Mouse (Mus musculus): Measurements from ENCODE around the gene Sash1. TPM values are rescaled to one million over a fixed set of nuclear protein-coding genes. Genes with fewer than 3 reads are reported as not detected.

The Sash1 gene
- polyA plus RNA-seq, 1 experiment from 2014 or later: 5.7 TPM

- Histone ChIP-seq H3K9ac (no peak overlapping the region), H3K4me2 (replicated peaks) (no peak overlapping the region), H3K9me3 (replicated peaks) (no peaks in the 10 kb centered on the region), H3K4me3 (replicated peaks) (no peak overlapping the region), H3K27me3 (no peaks in the 10 kb centered on the region), H3K27ac (replicated peaks) (no peak overlapping the region), H3K4me1 (peaks cover 19% of the 10 kb centered on the region), H3K36me3 (no peaks in the 10 kb centered on the region)
- 85% methylated on average over 13 of the region's 13 CpGs for WGBS
- no peak for ATAC-seq (ENCODE audit: insufficient number of reproducible peaks, low FRiP score, low TSS enrichment, low read depth)
These were observed 7.5 kb downstream of the Sash1 start for GRCm38 (mm10) chr10:8878381-8878780.

DNA sequence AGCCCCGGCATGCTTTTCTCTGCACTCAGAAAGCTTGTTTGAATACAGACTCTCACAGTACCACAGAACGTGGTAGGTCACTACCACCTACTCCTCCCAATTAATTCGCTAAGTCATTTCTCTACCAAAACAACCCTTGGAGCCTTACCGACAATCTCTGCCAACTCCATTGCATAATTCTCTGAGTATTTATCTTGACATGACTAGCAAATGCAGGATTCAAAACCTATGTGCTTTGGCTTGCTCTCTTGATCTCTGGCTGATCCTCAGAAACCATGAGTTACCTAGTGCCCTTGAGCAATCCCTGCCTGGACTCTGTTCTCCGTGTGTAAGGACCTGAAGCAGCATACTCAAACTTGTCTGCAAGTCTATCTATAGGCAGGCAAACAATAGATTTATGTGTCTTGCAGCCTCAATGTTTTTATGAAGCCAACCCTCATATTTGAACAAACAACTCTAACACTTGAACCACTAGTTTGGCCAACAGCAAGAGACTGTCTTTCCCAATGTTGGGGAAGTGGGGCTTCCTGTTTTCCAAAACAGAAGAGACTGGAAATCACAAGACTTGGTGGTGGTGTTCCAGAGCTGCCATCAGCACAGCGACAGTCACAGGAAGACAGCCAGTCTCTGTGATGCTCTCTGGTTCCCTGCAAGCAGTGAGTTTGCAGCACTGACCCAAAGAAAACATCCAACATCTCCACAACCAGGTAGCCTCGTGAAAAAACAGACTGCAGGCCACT lies 12.1 kb downstream of the Sash1 start:
- Histone ChIP-seq H3K4me2 (replicated peaks) (no peak overlapping the region), H3K36me3 (no peaks in the 10 kb centered on the region), H3K27me3 (no peaks in the 10 kb centered on the region), H3K9me3 (replicated peaks) (no peaks in the 10 kb centered on the region), H3K9ac (no peak overlapping the region), H3K27ac (replicated peaks) (0 out of 2 replicates have a peak overlapping the region, but pooled peaks have one; percentile 11), H3K4me3 (replicated peaks) (no peak overlapping the region), H3K4me1 (peaks cover 7% of the 10 kb centered on the region; the same call in 1 of the 2 replicates)
- 60% methylated on average over 7 of the region's 7 CpGs for WGBS
- ATAC-seq (ENCODE audit: insufficient number of reproducible peaks, low FRiP score, low TSS enrichment, low read depth): no peak

GRCm38 (mm10) chr10:8872788-8873187 lies 13.1 kb downstream of the Sash1 start:
- no peak for ATAC-seq (ENCODE audit: insufficient number of reproducible peaks, low FRiP score, low TSS enrichment, low read depth)
- WGBS: 86% methylated on average over 3 of the region's 3 CpGs
- Histone ChIP-seq H3K4me3 (replicated peaks) (no peak overlapping the region), H3K9ac (no peak overlapping the region), H3K4me2 (replicated peaks) (no peak overlapping the region), H3K27ac (replicated peaks) (no peak overlapping the region), H3K36me3 (no peaks in the 10 kb centered on the region), H3K4me1 (peaks cover 7% of the 10 kb centered on the region; the same call in 1 of the 2 replicates), H3K27me3 (no peaks in the 10 kb centered on the region), H3K9me3 (replicated peaks) (no peaks in the 10 kb centered on the region)

DNA sequence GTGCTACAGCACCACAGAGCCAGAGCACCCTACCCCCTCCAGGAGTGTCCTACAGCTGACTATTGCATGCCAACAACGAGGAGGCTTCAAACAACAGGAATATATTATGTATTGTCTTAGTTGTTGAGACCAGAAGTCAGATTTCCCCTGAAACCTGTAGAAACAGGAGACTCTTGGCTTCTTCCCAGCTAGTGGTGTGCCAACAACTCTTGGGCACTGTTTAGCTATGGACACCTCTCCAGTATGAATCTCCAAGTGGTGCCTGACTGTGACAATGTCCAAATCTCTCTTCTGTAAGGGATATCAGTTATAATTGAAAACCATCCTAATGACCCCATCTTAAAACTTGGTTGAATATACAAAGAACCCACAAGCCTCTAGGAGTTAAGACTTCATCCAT lies 13.9 kb downstream of the Sash1 start:
- no peaks in the 10 kb centered on the region for H3K27me3 ChIP-seq
- no peaks in the 10 kb centered on the region for H3K9me3 ChIP-seq (replicated peaks)
- no peak overlapping the region for H3K9ac ChIP-seq
- H3K4me3 ChIP-seq (replicated peaks): no peak overlapping the region
- H3K4me1 ChIP-seq: peaks cover 7% of the 10 kb centered on the region; the same call in 1 of the 2 replicates
- no peak overlapping the region for H3K4me2 ChIP-seq (replicated peaks)
- H3K27ac ChIP-seq (replicated peaks): no peak overlapping the region
- WGBS: 45% methylated on average over 1 of the region's 1 CpGs
- no peak for ATAC-seq (ENCODE audit: insufficient number of reproducible peaks, low FRiP score, low TSS enrichment, low read depth)
- H3K36me3 ChIP-seq: no peaks in the 10 kb centered on the region

DNA sequence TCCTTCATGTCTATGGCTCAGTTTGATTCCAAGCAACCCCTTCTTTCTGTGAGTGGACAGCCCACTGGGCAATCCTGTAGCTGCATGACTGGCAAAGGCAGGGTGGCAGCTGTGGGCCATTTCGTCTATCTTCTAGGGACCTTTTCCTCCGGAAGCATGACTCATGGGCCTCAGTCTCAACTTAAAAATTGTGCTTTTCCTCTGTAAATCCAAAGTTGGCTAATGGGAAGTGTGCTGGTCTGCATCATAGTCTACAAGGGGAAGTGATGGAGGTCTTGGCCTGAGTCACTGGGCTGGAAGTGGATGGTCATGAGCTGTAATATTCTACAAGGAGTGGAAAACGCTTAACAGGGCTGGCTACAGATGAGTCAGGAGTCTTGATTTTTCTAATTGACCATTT lies 15.5 kb downstream of the Sash1 start:
- Histone ChIP-seq H3K9me3 (replicated peaks) (no peaks in the 10 kb centered on the region), H3K27ac (replicated peaks) (no peak overlapping the region), H3K4me3 (replicated peaks) (no peak overlapping the region), H3K4me2 (replicated peaks) (no peak overlapping the region), H3K27me3 (no peaks in the 10 kb centered on the region), H3K9ac (no peak overlapping the region), H3K4me1 (peaks cover 7% of the 10 kb centered on the region; the same call in 1 of the 2 replicates), H3K36me3 (no peaks in the 10 kb centered on the region)
- ATAC-seq (ENCODE audit: insufficient number of reproducible peaks, low FRiP score, low TSS enrichment, low read depth): no peak
- 85% methylated on average over 3 of the region's 3 CpGs for WGBS

DNA sequence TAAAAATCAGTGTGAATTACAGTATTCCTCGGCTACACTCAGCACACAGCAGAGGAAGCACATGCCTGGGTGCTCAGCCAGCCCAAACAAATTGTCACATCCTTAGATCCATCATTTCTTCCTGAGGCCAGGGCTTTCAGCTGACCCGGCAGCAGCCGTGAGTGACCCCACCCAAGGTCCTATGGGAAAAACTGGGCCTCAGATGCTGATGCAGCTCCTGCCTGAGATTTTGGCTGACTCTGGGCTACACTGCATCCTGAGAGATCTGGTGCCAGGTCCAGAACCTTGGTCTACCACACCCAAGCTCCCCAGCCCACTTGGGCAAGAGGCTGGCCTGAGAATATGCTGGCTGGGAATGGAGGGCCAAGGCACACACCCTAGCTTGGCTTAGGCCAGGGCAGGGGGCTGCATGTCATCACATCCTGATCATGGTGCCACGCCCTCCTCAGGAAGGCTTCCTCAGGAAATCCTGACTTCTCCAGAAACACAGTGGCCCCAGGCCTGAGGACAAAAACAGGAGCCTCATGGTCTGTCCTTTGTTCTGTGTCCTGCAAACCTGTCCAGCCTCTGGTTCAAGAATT lies 19.7 kb downstream of the Sash1 start:
- Histone ChIP-seq H3K9ac (no peak overlapping the region), H3K27ac (replicated peaks) (no peak overlapping the region), H3K4me2 (replicated peaks) (no peak overlapping the region), H3K4me3 (replicated peaks) (no peak overlapping the region), H3K4me1 (peaks cover 3% of the 10 kb centered on the region), H3K9me3 (replicated peaks) (no peaks in the 10 kb centered on the region), H3K36me3 (no peaks in the 10 kb centered on the region), H3K27me3 (no peaks in the 10 kb centered on the region)
- WGBS: 67% methylated on average over 4 of the region's 4 CpGs
- peak; percentile 48; the same call in 1 of the 2 replicates for ATAC-seq (ENCODE audit: insufficient number of reproducible peaks, low FRiP score, low TSS enrichment, low read depth)

DNA sequence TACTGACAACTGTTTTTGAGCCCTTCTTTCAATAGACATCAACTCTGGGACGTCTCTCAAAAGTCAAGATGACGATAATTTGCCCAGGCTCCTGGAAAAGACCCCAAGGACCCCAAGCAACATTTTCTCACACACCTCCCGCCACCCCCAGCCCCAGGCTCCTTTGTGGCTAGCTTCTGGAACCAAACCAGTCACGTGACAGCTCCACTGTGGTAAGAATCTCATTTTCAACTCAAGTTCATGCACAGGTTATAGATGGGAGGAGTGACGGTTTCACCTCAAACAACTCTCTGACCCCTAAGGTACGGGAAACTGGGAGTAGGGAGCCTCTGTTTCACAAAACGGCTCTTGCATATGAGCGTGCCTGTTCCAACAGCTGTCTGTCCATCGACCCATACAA lies 25.2 kb downstream of the Sash1 start:
- Histone ChIP-seq H3K4me3 (replicated peaks) (no peak overlapping the region), H3K9ac (no peak overlapping the region), H3K4me1 (peaks cover 12% of the 10 kb centered on the region), H3K9me3 (replicated peaks) (no peaks in the 10 kb centered on the region), H3K4me2 (replicated peaks) (no peak overlapping the region), H3K36me3 (no peaks in the 10 kb centered on the region), H3K27me3 (no peaks in the 10 kb centered on the region), H3K27ac (replicated peaks) (peak overlapping the region; percentile 8; the same call in 1 of the 2 replicates)
- no peak; the same call in 1 of the 2 replicates for ATAC-seq (ENCODE audit: insufficient number of reproducible peaks, low FRiP score, low TSS enrichment, low read depth)
- WGBS: 42% methylated on average over 9 of the region's 9 CpGs

GRCm38 (mm10) chr10:8858718-8859117 lies 27.2 kb downstream of the Sash1 start:
- no peak overlapping the region for H3K9ac ChIP-seq
- H3K36me3 ChIP-seq: no peaks in the 10 kb centered on the region
- H3K4me1 ChIP-seq: peaks cover 12% of the 10 kb centered on the region
- no peaks in the 10 kb centered on the region for H3K9me3 ChIP-seq (replicated peaks)
- no peak overlapping the region for H3K4me3 ChIP-seq (replicated peaks)
- H3K27me3 ChIP-seq: no peaks in the 10 kb centered on the region
- H3K4me2 ChIP-seq (replicated peaks): no peak overlapping the region
- ATAC-seq (ENCODE audit: insufficient number of reproducible peaks, low FRiP score, low TSS enrichment, low read depth): no peak
- 90% methylated on average over 7 of the region's 7 CpGs for WGBS
- no peak overlapping the region for H3K27ac ChIP-seq (replicated peaks)

GRCm38 (mm10) chr10:8856942-8857341 lies 28.9 kb downstream of the Sash1 start:
- H3K9ac ChIP-seq: no peak overlapping the region
- H3K4me3 ChIP-seq (replicated peaks): no peak overlapping the region
- H3K36me3 ChIP-seq: no peaks in the 10 kb centered on the region
- no peak for ATAC-seq (ENCODE audit: insufficient number of reproducible peaks, low FRiP score, low TSS enrichment, low read depth)
- no peak overlapping the region for H3K4me2 ChIP-seq (replicated peaks)
- H3K27me3 ChIP-seq: no peaks in the 10 kb centered on the region
- H3K27ac ChIP-seq (replicated peaks): no peak overlapping the region
- 76% methylated on average over 2 of the region's 2 CpGs for WGBS
- no peaks in the 10 kb centered on the region for H3K9me3 ChIP-seq (replicated peaks)
- peaks cover 16% of the 10 kb centered on the region for H3K4me1 ChIP-seq

DNA sequence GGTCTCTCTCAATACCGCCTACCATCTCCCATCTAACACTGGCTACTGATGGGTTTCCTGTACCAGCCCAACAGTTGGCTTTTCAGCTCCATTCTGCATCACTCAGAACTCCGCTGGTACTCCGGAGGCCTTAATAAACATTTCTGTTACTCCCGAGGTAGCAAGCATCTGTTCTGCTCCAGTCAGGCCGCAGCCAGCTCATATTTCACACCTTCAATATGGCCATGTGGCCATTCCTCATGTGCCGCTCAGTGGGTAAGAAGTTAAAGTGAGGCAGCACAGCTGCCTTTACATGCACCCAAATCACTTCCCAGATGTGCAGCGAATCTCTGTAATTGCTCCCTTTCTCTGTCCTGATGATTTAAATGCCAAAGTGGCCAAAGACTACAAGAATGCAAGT lies 32.5 kb downstream of the Sash1 start:
- 45% methylated on average over 7 of the region's 7 CpGs for WGBS

GRCm38 (mm10) chr10:8851625-8852024 lies 34.2 kb downstream of the Sash1 start:
- Histone ChIP-seq H3K9ac (no peak overlapping the region), H3K27me3 (no peaks in the 10 kb centered on the region), H3K4me1 (peaks cover 4% of the 10 kb centered on the region; the same call in 1 of the 2 replicates), H3K9me3 (replicated peaks) (no peaks in the 10 kb centered on the region), H3K27ac (replicated peaks) (no peak overlapping the region), H3K36me3 (peaks cover 5% of the 10 kb centered on the region; the same call in 1 of the 2 replicates), H3K4me2 (replicated peaks) (no peak overlapping the region), H3K4me3 (replicated peaks) (no peak overlapping the region)
- WGBS: 63% methylated on average over 10 of the region's 10 CpGs
- no peak for ATAC-seq (ENCODE audit: insufficient number of reproducible peaks, low FRiP score, low TSS enrichment, low read depth)

More for the DNA sequence above, 32.5 kb downstream of the Sash1 start:
- Histone ChIP-seq H3K27ac (replicated peaks) (no peak overlapping the region), H3K9me3 (replicated peaks) (no peaks in the 10 kb centered on the region), H3K27me3 (no peaks in the 10 kb centered on the region), H3K4me1 (peaks cover 4% of the 10 kb centered on the region; the same call in 1 of the 2 replicates), H3K36me3 (peaks cover 5% of the 10 kb centered on the region; the same call in 1 of the 2 replicates), H3K4me3 (replicated peaks) (no peak overlapping the region), H3K4me2 (replicated peaks) (no peak overlapping the region), H3K9ac (no peak overlapping the region)
- ATAC-seq (ENCODE audit: insufficient number of reproducible peaks, low FRiP score, low TSS enrichment, low read depth): no peak

Data from embryonic facial prominence, embryonic 15.5 days (tissue).